Mouse (Mus musculus) left cerebral cortex, postnatal 14 days (tissue): ENCODE results near the gene Slc17a7. TPM values are rescaled to one million over a fixed set of nuclear protein-coding genes. Genes with fewer than 3 reads are reported as not detected.
A peak's percentile ranks its signal among the peaks of the same experiment; 100 is the strongest.

ENCODE experiments used
- DNase-seq, 2 experiments: peaks; one replicate each; pipeline ENCODE4 v3.0.0; 2021 to 2022; ENCODE audit warnings: low spot score in 2 of 2, mixed read lengths in 1 of 2
- intact Hi-C: fragments of 180-260 bp; cut with DNase I; formaldehyde crosslinking; loops from one replicate; pipeline ENCODE4 v1.15.1; 2025
- total RNA-seq, 2 experiments: library from RNA; stranded (reverse); gene quantifications; 2 replicates each; pipeline ENCODE4 v1.2.3; 2021

Slc17a7 gene
- total RNA-seq, 2 experiments from 2014 or later: 1,570 to 1,628 TPM

DNA sequence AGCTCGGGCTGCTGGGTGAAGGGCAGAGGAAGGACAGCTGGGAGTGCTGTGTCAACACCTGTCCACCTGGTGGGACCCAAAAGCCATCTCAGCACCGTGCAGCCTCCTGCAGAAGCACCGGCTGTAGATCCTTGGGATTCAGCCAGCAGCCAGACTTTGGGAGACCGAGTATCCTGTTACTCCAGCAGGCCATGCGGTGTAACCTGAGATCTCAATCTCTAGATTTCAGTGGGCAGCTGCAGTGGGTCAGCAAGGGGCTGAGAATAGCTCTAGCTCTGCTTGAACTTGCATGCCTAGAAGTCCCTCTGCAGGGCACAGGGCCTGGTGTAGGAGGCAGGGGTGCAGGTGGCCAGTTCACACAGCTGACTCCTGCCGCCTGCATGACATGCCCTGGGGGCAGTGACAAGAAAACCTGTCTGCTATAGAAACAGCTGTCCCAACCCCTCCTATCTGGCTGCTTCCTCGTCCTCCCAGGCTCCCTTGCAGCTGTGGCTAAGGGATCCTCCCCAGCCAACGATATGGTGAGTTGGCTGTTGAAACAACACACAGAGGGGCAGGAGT lies 28.1 kb downstream of the Slc17a7 start:
- intact Hi-C loops: no loop called here
- no peak for DNase-seq

DNA sequence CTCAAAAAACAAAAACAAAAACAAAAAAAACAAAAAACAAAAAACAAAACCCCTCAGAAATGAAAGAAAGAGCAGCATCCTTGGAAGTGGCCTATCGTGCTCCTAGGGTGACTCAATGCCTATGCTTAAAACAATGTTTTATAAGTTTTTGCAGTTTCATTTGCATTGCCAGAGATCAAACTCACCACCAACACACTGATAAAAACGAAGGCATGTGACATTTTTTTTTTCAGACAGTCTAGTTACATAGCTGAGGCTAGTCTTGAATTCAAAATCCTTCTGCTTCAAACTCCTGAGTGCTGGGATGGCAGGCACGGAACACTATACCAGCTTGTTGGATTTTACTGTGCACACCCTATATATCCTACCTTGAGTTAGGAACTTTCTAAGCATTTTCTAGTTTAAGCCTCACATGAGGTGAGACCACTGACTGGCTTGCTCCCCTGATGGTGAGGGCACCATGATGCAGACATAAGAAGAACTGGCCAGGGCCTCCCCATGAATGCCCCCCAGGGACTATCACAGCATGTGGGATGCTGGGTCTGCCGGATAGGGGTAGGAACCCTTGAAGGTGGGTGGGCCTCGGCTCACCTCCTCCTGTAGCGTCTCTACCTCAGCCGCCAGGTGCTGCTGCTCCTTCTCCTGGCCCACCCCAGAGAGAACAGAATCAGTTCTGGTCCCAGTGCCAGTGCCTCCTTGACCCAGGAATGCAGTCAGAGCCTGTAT lies 29.0 kb downstream of the Slc17a7 start:
- DNase-seq: no peak
- intact Hi-C loops: no loop called here

DNA sequence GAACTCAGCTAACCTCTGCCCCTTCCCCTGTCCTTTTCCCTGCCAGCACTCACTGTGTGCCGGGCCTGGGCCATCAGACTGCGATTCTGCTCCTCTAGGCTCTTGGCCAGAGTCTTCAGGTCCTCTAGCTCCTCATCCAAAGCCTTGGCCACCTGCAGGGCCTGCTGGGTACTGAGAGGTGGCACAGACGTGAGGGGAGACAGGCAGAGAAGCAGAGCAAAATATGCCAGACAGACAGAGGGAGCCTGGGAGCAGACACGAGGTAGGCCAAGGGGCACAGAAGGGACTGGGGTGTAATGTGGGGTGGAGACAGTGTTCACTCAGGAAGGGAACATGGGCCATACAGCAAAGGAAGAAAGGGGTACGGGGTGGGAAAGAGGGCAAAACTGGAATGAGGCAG lies 29.7 kb downstream of the Slc17a7 start:
- intact Hi-C loops: no loop called here
- DNase-seq: no peak

DNA sequence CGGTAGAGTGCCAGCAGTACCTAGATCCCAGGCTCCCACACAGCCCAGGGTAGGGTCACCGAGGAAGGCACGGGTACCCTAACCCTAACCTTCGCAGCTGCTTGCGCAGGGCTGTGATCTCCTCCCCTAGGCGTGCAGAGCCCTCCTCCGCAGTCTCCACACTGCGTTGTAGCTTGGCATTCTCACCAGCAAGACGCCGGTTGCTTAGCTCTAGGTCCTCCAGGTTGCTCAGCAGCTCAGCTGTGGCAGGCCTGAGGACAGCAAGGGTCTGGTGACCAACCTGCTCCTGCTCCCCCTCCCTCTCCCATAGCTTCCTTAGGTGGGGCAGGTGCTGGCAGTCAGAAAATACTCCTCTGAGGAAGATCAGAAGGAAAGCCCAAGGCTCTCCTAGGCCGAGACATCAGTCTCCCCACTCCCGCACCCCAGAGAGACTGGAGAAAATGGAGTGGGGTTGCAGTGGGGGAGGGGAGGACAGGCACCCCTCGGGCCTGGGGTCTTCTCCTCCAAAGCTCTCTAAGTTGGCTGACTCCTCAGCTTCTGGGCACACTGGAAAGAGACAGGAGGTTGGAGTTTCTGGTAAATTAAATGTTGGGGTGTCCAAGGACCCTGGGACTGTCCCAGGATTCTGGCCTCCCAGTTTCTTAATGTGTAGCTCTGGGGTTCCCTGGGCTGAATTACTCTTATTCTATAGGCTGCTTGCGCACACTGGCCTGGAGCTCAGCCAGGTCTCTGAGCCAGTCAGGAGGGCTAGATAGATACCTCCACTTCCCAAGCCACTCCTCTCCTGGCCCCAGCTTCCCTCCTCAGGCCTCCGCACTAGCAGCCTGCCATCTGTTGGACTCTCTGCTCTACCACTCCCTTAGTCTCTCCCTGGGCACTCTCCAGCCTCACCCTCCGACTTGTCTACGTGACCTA lies 30.4 kb downstream of the Slc17a7 start:
- DNase-seq: no peak

DNA sequence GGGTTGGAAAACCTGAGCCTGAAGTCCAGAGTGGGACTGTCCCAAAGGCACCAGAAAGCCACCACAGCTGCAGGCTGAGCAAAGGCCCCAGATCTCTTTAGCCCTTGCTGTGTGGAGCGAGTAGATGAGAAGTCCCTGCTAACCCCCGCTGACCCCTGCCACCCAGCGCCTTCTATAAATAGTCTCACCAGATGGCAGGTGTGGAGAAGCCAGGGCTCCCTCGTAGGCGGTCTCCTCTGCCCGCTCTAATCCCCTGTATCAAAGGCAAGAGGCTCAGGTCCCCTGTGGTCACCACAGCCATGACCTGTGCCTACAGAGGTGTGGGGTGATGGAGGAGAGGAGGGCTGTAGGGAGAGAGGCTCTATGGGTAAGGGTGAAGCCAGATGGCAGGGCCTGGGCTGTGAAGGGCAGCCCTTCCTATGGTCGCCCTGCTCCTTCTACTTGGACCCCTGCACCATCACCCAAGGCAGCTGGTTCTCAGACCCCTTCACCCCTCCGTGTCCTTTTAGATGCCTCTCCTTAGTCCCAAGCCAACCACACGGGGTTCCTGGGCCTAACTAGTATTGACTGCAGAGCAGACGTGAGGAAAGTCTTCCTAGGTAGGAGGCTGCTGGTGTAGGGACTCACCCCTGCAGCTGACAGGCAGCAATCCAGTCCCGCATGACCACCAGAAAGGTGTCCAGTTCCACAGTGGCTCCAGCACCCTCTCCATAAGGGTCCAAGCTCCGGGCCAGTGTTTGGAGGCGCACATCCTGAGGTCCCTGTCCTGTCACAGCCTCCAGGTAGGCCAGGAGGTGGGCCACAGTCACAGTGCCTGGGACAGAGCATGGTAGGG lies 31.8 kb downstream of the Slc17a7 start:
- no peak for DNase-seq
- intact Hi-C loops: no loop called here

More for the DNA sequence above, 30.4 kb downstream of the Slc17a7 start:
- intact Hi-C loops: no loop called here

DNA sequence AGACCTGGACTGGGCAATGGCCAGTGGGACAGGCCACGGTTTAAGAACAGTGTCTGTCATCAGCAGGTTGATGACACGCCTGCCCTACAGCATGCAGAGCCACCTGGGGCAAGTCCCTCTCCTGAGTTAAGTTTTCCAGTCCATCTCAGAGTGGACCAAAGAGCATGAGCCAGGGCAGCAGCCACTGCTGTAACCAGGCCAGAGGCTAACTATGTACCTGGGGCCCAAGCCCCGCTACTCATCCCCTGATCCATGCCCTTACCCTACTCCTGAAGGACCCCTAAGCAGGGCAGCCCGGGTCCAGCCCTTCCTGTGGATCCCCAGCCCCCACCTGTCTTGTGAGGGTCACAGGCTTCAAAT lies 32.4 kb downstream of the Slc17a7 start:
- intact Hi-C loops: no loop called here
- DNase-seq: no peak

DNA sequence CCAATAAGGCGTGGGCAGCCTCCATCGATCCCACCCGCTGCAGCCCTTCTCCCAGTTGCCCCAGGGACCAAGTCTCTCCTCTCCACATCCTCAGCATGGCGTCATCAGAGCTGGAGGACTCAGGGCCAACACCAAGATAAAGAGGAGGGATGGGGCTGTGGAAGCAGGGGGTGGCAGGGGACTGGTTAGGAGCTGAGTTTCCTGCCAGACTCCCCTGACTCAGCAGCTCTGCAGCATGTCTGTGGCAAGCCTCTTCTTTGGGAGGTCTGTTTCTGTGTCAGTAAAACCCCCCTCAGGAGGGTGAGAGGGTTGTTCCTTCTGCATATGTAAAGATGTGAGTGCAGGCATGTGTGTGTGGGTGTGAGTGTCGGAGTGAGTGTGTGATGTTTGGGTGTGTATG lies 33.2 kb downstream of the Slc17a7 start:
- intact Hi-C loops: no loop called here
- DNase-seq: peak in 1 of 2 experiments; percentile 58

DNA sequence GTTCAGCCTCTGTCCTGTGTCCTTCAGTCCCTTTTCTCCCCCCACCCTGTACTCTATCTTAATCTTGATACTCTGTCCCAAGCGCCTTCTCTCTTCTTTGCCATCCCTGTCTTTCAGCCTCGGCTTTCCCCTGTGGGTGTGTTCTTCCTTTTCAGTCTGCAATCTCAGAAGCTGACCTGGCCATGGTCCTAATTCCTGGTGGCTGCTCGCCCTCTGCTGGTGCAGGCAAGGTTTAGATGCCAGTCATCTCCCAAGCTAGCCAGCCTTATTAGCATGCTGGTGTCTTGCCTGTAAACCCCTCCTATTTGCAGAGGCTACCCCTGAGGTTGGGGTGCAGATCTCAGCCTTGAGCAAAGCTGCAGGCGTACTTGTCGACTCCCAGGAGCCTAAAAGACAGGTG lies 34.7 kb downstream of the Slc17a7 start:
- DNase-seq: peak; percentile 76 to 77
- intact Hi-C loops: loop anchor here (2.0 kb wide), 1 partner anchor 36 kb away; the partner anchor contains the start of gene Slc17a7

DNA sequence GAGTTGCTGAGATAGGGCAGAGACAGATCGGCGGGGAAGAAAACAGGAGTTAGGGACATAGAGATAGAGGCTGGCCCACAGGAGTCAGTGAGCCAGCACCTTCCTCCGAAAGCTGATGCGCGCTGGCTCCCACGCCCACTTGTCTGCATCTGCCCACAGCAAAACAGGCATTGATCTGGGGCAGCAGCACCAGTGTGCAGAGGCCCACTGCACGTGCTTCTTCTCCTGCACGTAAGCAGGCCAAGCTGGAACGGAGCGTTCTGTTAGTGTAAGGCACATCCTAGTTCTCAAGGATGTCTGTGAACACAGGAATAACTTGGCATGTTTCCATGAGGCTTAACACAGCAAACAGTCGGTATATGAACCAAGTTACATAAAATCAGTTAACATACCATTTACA lies 35.2 kb downstream of the Slc17a7 start:
- peak; percentile 44 to 83 for DNase-seq
- intact Hi-C loops: loop anchor here (2.0 kb wide), 1 partner anchor 36 kb away; the partner anchor contains the start of gene Slc17a7

DNA sequence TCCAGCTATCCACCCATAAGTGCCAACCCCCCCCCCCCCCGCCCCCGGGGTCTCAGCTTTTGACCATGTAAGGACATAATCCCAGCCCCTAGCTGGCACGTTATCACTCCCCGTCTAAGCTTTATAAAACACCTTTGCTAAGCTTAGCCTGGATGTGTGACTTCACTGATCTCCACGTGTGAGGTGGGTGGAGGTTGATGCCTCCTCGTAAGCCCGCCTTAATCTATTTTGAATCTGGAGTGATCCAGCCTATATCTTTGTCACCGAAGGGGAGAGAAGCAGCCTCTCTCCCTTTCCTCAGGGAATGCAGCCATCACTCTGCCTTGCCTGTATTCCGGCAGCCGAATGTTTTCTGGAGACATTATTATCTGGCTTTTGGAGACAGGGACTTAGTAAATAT lies 38.9 kb downstream of the Slc17a7 start:
- intact Hi-C loops: no loop called here

DNA sequence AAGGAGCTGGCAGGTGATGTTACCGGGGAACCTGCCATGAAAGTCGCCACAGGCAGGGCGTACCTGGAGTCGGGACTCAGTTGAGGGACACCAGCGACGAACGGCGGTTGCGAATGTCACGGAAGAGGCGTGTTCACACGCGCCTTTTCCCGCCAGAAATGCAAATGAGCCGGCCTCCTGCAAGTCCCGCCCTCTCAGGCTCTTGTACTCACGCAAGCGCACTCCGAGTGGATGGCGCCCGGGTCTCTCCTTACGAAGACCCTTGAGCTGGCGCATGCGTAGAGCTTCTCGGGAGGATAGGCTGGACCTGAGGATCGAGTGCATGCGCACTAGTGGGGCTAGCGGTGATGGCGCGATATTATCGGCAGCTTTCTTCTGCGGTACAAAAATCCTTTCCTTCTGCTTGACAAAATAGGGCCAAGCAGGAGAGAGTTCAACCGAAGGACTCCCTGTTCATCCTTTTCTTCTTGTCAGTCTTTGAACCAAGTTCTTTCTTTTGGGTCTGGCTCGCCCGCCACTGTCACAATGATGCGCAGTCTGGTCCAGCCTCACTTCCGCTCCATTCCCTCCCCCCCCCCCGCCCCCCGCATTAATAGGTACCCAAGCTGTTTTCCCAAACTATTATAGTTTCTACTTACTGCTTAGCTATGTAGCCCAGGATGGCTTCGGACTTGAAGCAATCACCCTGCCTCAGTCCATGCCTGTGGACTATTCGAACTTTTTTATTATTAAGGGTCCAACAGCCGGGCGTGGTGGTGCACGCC lies 40.8 kb downstream of the Slc17a7 start, which contains the start of gene Ccdc155:
TSS of gene Ccdc155 (minus strand) at position 513 of the 764 bp plus-strand sequence.
- peak; percentile 93 to 94 for DNase-seq
- intact Hi-C loops: no loop called here

More for the DNA sequence above, 38.9 kb downstream of the Slc17a7 start:
- peak in 1 of 2 experiments; percentile 51 for DNase-seq

DNA sequence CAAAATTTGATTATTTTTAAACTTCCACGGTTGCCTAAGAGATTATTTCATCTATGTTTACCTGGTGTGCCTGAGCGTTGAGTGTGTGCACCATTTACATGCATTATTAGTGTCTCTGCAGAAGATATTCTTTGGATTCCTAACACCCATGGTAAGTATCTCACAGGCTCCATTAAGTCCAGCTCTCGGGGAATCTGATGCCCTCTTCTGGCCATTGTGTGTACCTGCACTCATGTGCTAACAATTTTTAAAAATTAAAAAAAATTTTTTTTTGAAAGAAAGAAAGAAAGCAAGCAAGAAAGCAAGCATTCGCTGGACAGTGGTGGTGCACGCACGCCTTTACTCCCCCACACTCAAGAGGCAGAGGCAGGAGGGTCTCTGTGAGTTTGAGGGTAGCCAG lies 44.5 kb downstream of the Slc17a7 start:
- intact Hi-C loops: no loop called here
- DNase-seq: no peak

DNA sequence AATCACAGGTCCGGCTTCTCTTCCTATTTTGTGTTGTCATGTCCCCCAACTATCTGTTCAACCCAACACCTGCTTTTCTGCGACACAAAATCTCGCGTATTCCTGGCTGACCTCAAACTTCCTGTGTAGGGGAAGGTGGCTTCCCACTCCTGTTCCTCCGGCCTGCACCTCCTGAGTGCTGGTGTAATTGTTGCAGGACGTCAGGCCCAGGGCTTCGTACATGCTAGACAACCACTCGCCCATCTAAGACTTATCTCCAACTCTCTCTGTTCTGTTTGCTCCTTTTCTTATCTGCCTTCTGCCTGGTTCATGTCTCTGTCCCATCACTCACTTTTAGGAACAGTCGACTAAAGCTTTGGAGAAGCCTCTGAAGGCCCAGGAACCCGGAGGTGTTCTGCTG lies 47.3 kb downstream of the Slc17a7 start:
- intact Hi-C loops: no loop called here
- no peak for DNase-seq

DNA sequence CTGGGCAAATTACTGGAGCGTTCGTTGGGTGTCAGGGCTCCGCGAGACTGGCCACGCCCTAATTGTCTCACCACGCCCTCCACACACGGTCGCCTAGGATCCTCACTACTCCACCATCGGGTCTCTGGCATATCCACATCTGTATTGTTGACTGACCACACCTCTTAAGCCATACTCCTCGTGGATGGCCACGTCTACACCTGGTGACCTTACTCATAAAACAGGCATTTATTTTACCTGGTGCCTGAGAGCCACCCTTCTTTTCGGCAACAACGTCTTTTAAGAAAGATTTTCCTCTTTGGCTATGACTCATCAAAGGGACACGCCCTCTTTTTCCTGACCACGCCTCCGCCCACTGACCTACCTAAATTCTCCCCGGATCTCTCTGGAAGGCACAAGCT lies 48.1 kb downstream of the Slc17a7 start, which contains the start of gene Dkkl1:
TSS of gene Dkkl1 (minus strand) at position 297 of the 401 bp plus-strand sequence.
- intact Hi-C loops: no loop called here
- DNase-seq: no peak

DNA sequence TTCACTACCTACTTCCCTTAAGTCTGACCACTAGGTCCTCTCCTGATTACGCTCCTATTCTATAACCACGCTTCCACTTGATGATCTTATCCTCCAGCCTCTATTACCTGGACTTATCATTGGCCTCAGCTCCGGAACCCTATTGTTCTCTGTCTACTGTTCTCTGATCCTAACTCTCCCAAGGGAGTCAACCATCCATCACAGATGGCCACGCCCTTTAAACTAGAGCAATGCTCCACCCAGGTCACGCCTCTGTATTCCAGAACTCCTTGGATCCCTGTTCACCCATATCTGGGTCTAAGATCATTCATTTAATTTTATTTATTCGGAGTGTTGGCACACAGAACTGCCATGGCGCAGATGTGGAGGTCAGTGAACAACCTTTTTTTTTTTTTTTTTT lies 48.6 kb downstream of the Slc17a7 start:
- intact Hi-C loops: no loop called here
- DNase-seq: no peak

DNA sequence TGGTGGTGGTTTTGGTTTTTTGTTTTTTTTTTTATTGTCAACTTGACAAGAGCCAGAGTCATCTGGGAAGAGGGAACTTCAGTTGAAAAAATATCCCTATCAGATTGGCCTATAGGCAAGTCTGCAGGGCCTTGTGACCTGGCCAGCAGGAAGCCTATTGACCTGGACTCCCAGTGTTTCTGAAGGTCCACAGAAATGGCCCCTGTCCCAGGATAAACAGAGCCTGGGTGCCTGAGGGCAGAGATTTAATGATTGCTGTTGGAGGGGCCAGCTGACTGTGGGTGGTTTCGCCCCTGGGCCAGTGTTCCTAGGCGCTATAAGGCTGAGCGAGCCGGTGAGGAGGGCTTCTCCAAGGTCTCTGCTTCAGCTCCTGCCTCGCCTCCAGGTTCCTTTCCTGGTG lies 50.0 kb downstream of the Slc17a7 start:
- no peak for DNase-seq
- intact Hi-C loops: no loop called here

DNA sequence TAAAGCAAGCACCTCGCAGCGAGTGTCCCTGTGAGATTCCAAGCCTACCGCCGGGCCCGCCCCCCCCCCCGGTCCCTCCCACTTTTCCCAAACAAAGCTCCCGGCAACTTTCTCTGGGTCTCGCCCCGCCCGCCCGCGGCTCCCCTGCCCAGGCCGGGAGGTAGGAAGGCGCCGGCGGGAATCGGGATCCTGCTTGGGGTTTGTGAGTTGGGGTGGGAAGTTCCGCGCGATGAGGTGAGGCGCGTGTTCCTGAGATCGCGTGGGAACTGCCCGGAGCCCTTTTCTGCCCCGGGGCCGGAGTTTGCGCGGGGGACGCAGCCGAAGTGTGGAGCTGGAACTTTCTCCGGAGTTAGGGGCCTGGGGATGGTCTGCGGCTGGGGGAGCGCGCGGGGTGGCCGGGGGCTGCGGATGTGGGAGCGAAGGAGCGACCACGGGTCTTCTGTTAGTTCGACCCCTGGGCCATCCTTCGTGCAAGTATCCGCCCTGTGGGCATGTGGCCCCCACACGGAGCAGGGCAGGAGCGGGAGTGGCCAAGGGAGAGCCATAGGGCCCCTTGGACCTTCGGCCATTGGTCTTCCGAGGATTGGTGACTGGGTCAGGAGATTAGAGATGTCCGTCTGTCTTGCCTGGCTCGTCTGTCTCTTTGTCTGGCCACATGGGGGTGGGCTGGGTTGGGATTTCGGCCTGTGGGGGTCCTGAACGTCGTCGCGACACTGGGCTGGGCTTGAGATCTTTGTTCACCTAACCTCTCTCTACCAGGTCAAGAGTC lies 52.1 kb downstream of the Slc17a7 start, which contains the start of gene Tead2:
TSS of gene Tead2 (plus strand) at position 81 of the 769 bp plus-strand sequence.
- intact Hi-C loops: no loop called here
- DNase-seq: no peak
